Comparison of ENCODE assay signal across 8 mouse cellular contexts in the genomic region with DNA sequence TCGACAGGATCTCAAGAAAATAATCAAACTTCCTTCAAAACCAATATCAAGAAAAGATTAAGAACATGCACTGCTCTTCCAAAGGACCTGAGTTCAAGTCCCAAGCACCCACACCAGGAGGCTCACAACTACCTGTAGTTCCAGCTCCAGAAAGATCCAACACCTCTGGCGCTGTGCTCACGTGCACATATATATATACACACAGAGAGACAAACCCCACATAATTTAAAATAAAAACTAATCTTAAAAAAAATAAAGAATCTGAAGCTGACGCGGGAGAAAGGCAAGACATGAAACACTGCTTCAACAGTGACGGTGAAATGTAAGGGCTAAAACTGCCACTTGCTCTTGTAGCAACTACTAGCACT. TPM values are rescaled to one million over a fixed set of nuclear protein-coding genes. Genes with fewer than 3 reads are reported as not detected.
DNase-seq lines count a peak whose midpoint lies in the region; ATAC-seq and TF ChIP-seq lines count a peak whose summit lies in the region.

No protein-coding gene starts in this region.

- no peak for TF ChIP-seq CTCF in gastrocnemius, adult 2 months (IDR thresholded peaks at IDR 0.05)
- TF ChIP-seq CTCF in testis, adult 2 months (IDR thresholded peaks at IDR 0.05; ENCODE audit: control insufficient read depth, insufficient read depth, insufficient replicate concordance, low read depth, low read length), result no peak

- H3K4me3 ChIP-seq in gastrocnemius, adult 2 months, result peak overlapping the region; percentile 95
- peak overlapping the region; percentile 99 for H3K4me3 ChIP-seq in testis, adult 2 months (ENCODE audit: control insufficient read depth, low read depth, low read length)
- peak overlapping the region; percentile 68 for H3K4me3 ChIP-seq in limb, embryonic 12.5 days (replicated peaks)
- peak overlapping the region; percentile 66 for H3K4me3 ChIP-seq in stomach, embryonic 14.5 days (ENCODE audit: low read depth, low read length)

- WGBS in limb, embryonic 12.5 days, result 11% methylated on average over 6 of the region's 6 CpGs
- WGBS in stomach, embryonic 14.5 days, result 9% methylated on average over 6 of the region's 6 CpGs

- 0 out of 2 replicates have a peak, but pooled peaks have one; percentile 3 for ATAC-seq in limb, embryonic 12.5 days (ENCODE audit: insufficient number of reproducible peaks, insufficient read depth, low FRiP score, low TSS enrichment, low read depth)
- ATAC-seq in stomach, embryonic 14.5 days (ENCODE audit: insufficient number of reproducible peaks, insufficient read depth, low FRiP score, low read depth), result peak; percentile 14; the same call in 1 of the 2 replicates

- intact Hi-C loops in gastrocnemius, adult 2 months (cut with DNase I), result loop anchor here (5.0 kb wide), 1 partner anchor 122 kb away; no protein-coding TSS in a partner anchor

- no peaks in the 10 kb centered on the region; the same call in 1 of the 2 replicates for H3K4me1 ChIP-seq in testis, adult 2 months (ENCODE audit: control insufficient read depth, insufficient read depth, low read length)
- peaks cover 6% of the 10 kb centered on the region; the same call in 1 of the 2 replicates for H3K4me1 ChIP-seq in limb, embryonic 12.5 days (replicated peaks)
- H3K4me1 ChIP-seq in stomach, embryonic 14.5 days (ENCODE audit: control insufficient read depth, insufficient read depth, low read length), result peaks cover 11% of the 10 kb centered on the region; the same call in 1 of the 2 replicates

- no peak for DNase-seq in gastrocnemius, adult 2 months
- DNase-seq in gastrocnemius, postnatal 25 days, result no peak
- no peak for DNase-seq in testis, postnatal 14 days (ENCODE audit: low spot score)
- DNase-seq in layer of hippocampus, adult 18-20 months (ENCODE audit: low spot score in 2 of 2), result no peak
- no peak for DNase-seq in gastrocnemius, adult 18-20 months (ENCODE audit: low spot score)

- H3K4me2 ChIP-seq in limb, embryonic 12.5 days, result peak overlapping the region; percentile 70
- H3K4me2 ChIP-seq in stomach, embryonic 14.5 days (replicated peaks; ENCODE audit: low read depth, low read length), result peak overlapping the region; percentile 71

- H3K27me3 ChIP-seq in testis, adult 2 months (ENCODE audit: control insufficient read depth, insufficient read depth, low read length), result no peaks in the 10 kb centered on the region
- no peaks in the 10 kb centered on the region for H3K27me3 ChIP-seq in limb, embryonic 12.5 days
- no peaks in the 10 kb centered on the region for H3K27me3 ChIP-seq in stomach, embryonic 14.5 days (ENCODE audit: control insufficient read depth, insufficient read depth, low read length)

- H3K27ac ChIP-seq in gastrocnemius, adult 2 months, result peak overlapping the region; percentile 96
- H3K27ac ChIP-seq in testis, adult 2 months (ENCODE audit: control insufficient read depth, insufficient read depth, low read depth, low read length), result peak overlapping the region; percentile 63
- 0 out of 2 replicates have a peak overlapping the region, but pooled peaks have one; percentile 25 for H3K27ac ChIP-seq in limb, embryonic 12.5 days
- peak overlapping the region; percentile 79 for H3K27ac ChIP-seq in stomach, embryonic 14.5 days (ENCODE audit: low read length)

- peak overlapping the region; percentile 59 for H3K9ac ChIP-seq in limb, embryonic 12.5 days (replicated peaks)
- peak overlapping the region; percentile 45 for H3K9ac ChIP-seq in stomach, embryonic 14.5 days (replicated peaks; ENCODE audit: low read depth, low read length)

- no peaks in the 10 kb centered on the region for H3K9me3 ChIP-seq in limb, embryonic 12.5 days
- no peaks in the 10 kb centered on the region for H3K9me3 ChIP-seq in stomach, embryonic 14.5 days (ENCODE audit: control insufficient read depth, low read depth, low read length)

- H3K36me3 ChIP-seq in testis, adult 2 months (ENCODE audit: control insufficient read depth, insufficient read depth, low read length), result peaks cover 1% of the 10 kb centered on the region; the same call in 1 of the 2 replicates
- peaks cover 15% of the 10 kb centered on the region for H3K36me3 ChIP-seq in limb, embryonic 12.5 days
- H3K36me3 ChIP-seq in stomach, embryonic 14.5 days (ENCODE audit: control insufficient read depth, insufficient read depth, low read length), result peaks cover 11% of the 10 kb centered on the region; the same call in 1 of the 2 replicates

- no peak for TF ChIP-seq POLR2A in testis, adult 2 months (IDR thresholded peaks at IDR 0.05; ENCODE audit: control insufficient read depth, low read depth, low read length)

RNA-seq across cellular contexts. Expression of a gene that starts 0.8 kb away (rescaled TPM):
- total RNA-seq in gastrocnemius, adult 2 months (2021), result 10 to 100 TPM in 1 of 2 experiments, 1 to 10 TPM in 1; 9.0 to 12.7 TPM
- 1 to 10 TPM; 5.7 to 8.3 TPM for total RNA-seq in gastrocnemius, postnatal 25 days (2021)
- polyA plus RNA-seq in testis, adult 2 months (2012; rRNA removed), result 4.2 and 4.5 TPM in 2 replicates
- polyA plus RNA-seq in limb, embryonic 12.5 days (2016; fragmentation: Nextera tagmentation; extraction: Ambion mirVana), result 34.1 and 35.7 TPM in 2 replicates
- polyA plus RNA-seq in stomach, embryonic 14.5 days (2014; fragmentation: Nextera tagmentation; extraction: Ambion mirVana), result 21.3 and 22.0 TPM in 2 replicates
- 10 to 100 TPM; 13.9 to 15.6 TPM for total RNA-seq in layer of hippocampus, adult 18-20 months (2021)
- total RNA-seq in gastrocnemius, adult 18-20 months (2021), result 1 to 10 TPM; 8.8 to 9.7 TPM

Comparison
In these comparisons a context has a peak if more than half of its experiments do, and no peak if none do; other contexts are left out.
1. H3K27ac ChIP-seq: peak in every context shown above with its lines; median percentile 96 in gastrocnemius, adult 2 months; 79 in stomach, embryonic 14.5 days; 63 in testis, adult 2 months; 25 in limb, embryonic 12.5 days.